Comparison of ENCODE assay signal across 9 mouse cellular contexts in the genomic region with DNA sequence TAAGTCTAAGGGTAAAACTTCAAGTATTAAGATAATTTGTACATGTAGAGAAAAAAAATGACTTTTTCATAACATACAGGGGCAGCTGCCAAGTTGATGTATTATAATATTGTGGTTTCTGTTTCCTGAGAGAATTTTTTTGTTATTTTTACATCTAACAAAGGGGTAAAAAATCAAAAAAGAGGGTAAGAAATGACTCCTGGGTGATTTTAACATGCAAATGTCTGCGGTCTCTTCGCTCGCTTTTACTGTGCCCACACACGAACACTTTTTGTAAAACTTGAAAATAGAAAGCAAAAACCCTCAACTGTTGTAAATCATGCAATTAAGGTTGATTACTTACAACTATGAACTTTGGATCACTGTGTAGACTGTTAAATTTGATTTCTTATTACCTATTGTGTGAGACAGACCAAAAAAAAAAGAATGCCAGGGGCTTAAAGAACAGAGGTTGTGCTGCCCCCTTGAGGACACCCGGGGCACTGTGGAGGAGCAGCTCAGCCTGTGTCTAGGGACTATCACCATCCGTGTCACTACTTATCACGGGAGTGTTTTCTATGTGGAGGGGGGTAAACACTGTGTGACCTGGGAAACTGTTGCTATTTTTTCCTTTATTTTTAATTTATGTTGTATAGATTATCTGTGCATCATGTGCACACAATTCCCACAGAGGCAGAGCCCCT. TPM values are rescaled to one million over a fixed set of nuclear protein-coding genes. Genes with fewer than 3 reads are reported as not detected.
DNase-seq lines count a peak whose midpoint lies in the region; ATAC-seq lines count a peak whose summit lies in the region.
"Had no signal": no experiment of that assay in that cellular context is flagged by ENCODE, and none has a peak within 500 bp of the region (broad histone marks: within the 10 kb centered on the region; RNA-seq: fewer than 3 reads in every experiment).

No protein-coding gene starts in this region.

- DNase-seq in heart, adult 8-10 months (ENCODE audit: low spot score), result peak; percentile 42
- DNase-seq in Muller cell, postnatal 12 days (ENCODE audit: inconsistent ontology term), result peak; percentile 72
- peak; percentile 95 to 98 for DNase-seq in cerebellum, postnatal 14 days
- DNase-seq in gastrocnemius, postnatal 10 days, result peak; percentile 69
- peak; percentile 66 to 88 for DNase-seq in layer of hippocampus, adult 18-20 months (ENCODE audit: low spot score in 2 of 2)
- peak; percentile 40 to 83 for DNase-seq in spleen, postnatal 10 days (ENCODE audit: low spot score in 2 of 2)

- H3K9me3 ChIP-seq in heart, embryonic 11.5 days (replicated peaks; ENCODE audit: control insufficient read depth, low read length), result no peaks in the 10 kb centered on the region
- H3K9me3 ChIP-seq: lung, embryonic 15.5 days had no signal

- H3K9ac ChIP-seq in heart, embryonic 11.5 days (ENCODE audit: low read depth, low read length), result no peak overlapping the region
- H3K9ac ChIP-seq: lung, embryonic 15.5 days had no signal

- no peak for ATAC-seq in heart, embryonic 11.5 days (replicated peaks; ENCODE audit: insufficient number of reproducible peaks, low FRiP score, low TSS enrichment)
- ATAC-seq in megakaryocyte, adult 5-6 weeks (ENCODE audit: poor library complexity, severe bottlenecking), result 0 out of 2 replicates have a peak, but pooled peaks have one; percentile 47

- H3K4me2 ChIP-seq in heart, embryonic 11.5 days, result no peak overlapping the region
- H3K4me2 ChIP-seq: lung, embryonic 15.5 days had no signal

- H3K4me3 ChIP-seq in heart, embryonic 11.5 days (ENCODE audit: low read depth, low read length), result no peak overlapping the region
- H3K4me3 ChIP-seq: lung, embryonic 15.5 days had no signal

- H3K4me1 ChIP-seq in heart, embryonic 11.5 days (ENCODE audit: control insufficient read depth, insufficient read depth, low read length), result no peaks in the 10 kb centered on the region

- peaks cover 32% of the 10 kb centered on the region for H3K27me3 ChIP-seq in heart, embryonic 11.5 days (ENCODE audit: control insufficient read depth, insufficient read depth, low read length)

- 50% methylated on average over 7 of the region's 7 CpGs for WGBS in heart, embryonic 11.5 days (ENCODE audit: insufficient replicate concordance)

- no peak overlapping the region for H3K27ac ChIP-seq in heart, embryonic 11.5 days (ENCODE audit: low read depth, low read length)
- H3K27ac ChIP-seq: lung, embryonic 15.5 days had no signal

- no peaks in the 10 kb centered on the region for H3K36me3 ChIP-seq in heart, embryonic 11.5 days (ENCODE audit: control insufficient read depth, insufficient read depth, low read length)
- H3K36me3 ChIP-seq: lung, embryonic 15.5 days had no signal

RNA-seq across cellular contexts. Expression of a gene that starts 23.5 kb away (rescaled TPM):
- 100 to 1,000 TPM in 1 of 4 experiments, 10 to 100 TPM in 3; 88.0 to 111 (median 88.2) TPM for total RNA-seq in heart, adult 8-10 months (2022)
- 0.31 and 0.56 TPM in 2 replicates for polyA plus RNA-seq in heart, embryonic 11.5 days (2014; fragmentation: Nextera tagmentation; extraction: Ambion mirVana)
- 10 to 100 TPM; 21.4 to 23.3 TPM for total RNA-seq in gastrocnemius, postnatal 10 days (2021)
- total RNA-seq in layer of hippocampus, adult 18-20 months (2021), result 10 to 100 TPM; 31.4 to 33.4 TPM
- not detected in 2 replicates for total RNA-seq in megakaryocyte, adult 5-6 weeks (2015)
- total RNA-seq in megakaryocyte, adult 5-6 weeks (2017), result not detected in 2 replicates

RNA-seq across cellular contexts. Expression of a gene that starts 56.7 kb away (rescaled TPM):
- total RNA-seq in heart, adult 8-10 months (2022), result 1 to 10 TPM; 2.7 to 4.0 (median 2.7) TPM
- 0.07 and 0.23 TPM in 2 replicates for polyA plus RNA-seq in heart, embryonic 11.5 days (2014; fragmentation: Nextera tagmentation; extraction: Ambion mirVana)
- 1 to 10 TPM; 1.4 to 1.6 TPM for total RNA-seq in gastrocnemius, postnatal 10 days (2021)
- total RNA-seq in layer of hippocampus, adult 18-20 months (2021), result 100 to 1,000 TPM; 164 to 170 TPM
- total RNA-seq in megakaryocyte, adult 5-6 weeks (2015), result 0.41 and 0.67 TPM in 2 replicates
- not detected in 2 replicates for total RNA-seq in megakaryocyte, adult 5-6 weeks (2017)

Comparison
In these comparisons a context has a peak if more than half of its experiments do, and no peak if none do; other contexts are left out.
1. DNase-seq: peak in every context shown above with its lines; median percentile 96 in cerebellum, postnatal 14 days; 77 in layer of hippocampus, adult 18-20 months; 72 in Muller cell, postnatal 12 days; 69 in gastrocnemius, postnatal 10 days; 62 in spleen, postnatal 10 days; 42 in heart, adult 8-10 months.
2. RNA of a gene that starts 23.5 kb away (total RNA-seq): 88.0 to 111 TPM in heart, adult 8-10 months, 31.4 to 33.4 TPM in layer of hippocampus, adult 18-20 months and 21.4 to 23.3 TPM in gastrocnemius, postnatal 10 days; not detected in megakaryocyte, adult 5-6 weeks; every median in the first group is over 10 times any median in the second.
3. RNA of a gene that starts 56.7 kb away (total RNA-seq): 164 to 170 TPM in layer of hippocampus, adult 18-20 months; 2.7 to 4.0 TPM in heart, adult 8-10 months, 1.4 to 1.6 TPM in gastrocnemius, postnatal 10 days and 0.41 to 0.67 TPM in megakaryocyte, adult 5-6 weeks; every median in the first group is over 10 times any median in the second.